Mouse (Mus musculus) heart, embryonic 10.5 days (tissue): ENCODE results near the gene Pcdh15. TPM values are rescaled to one million over a fixed set of nuclear protein-coding genes. Genes with fewer than 3 reads are reported as not detected.
A peak's percentile ranks its signal among the peaks of the same experiment; 100 is the strongest.

Source experiments
- DNase-seq: peaks from one replicate; pipeline ENCODE4 v3.0.0-alpha.2; 2017; ENCODE audit warnings: low spot score
- H3K27ac ChIP-seq: fragments of 300-500 bp; sonication (generic); 2 replicates; pipeline ENCODE4 v1.5.1; 2016; ENCODE audit warnings: mild to moderate bottlenecking
- H3K27me3 ChIP-seq: fragments of 300-500 bp; sonication (generic); 2 replicates; pipeline ENCODE4 v1.6.1; 2016; ENCODE audit warnings: mild to moderate bottlenecking; ENCODE audit not compliant: poor library complexity, insufficient read depth, severe bottlenecking
- H3K36me3 ChIP-seq: fragments of 300-500 bp; sonication (generic); 2 replicates; pipeline ENCODE4 v1.6.1; 2016; ENCODE audit warnings: mild to moderate bottlenecking, moderate library complexity
- H3K4me1 ChIP-seq: fragments of 300-500 bp; sonication (generic); 2 replicates; pipeline ENCODE4 v1.6.1; 2016; ENCODE audit warnings: mild to moderate bottlenecking
- H3K4me3 ChIP-seq: fragments of 300-500 bp; sonication (generic); 2 replicates; pipeline ENCODE4 v1.5.1; 2016; ENCODE audit warnings: mild to moderate bottlenecking, moderate library complexity
- H3K9me3 ChIP-seq: fragments of 300-500 bp; sonication (generic); 2 replicates; pipeline ENCODE4 v1.6.1; 2016; ENCODE audit warnings: mild to moderate bottlenecking, moderate library complexity
- WGBS: fragments of 180-500 bp; shearing (Covaris S2); methylation state at CpG from one replicate; pipeline ENCODE4 v1.1.7; 2016; 5-methylcytosine and 5-hydroxymethylcytosine counted together
- polyA plus RNA-seq: library from polyadenylated mRNA; unstranded; fragments of >200 nt; fragmentation: Nextera tagmentation; extraction: Ambion mirVana; gene quantifications from 2 replicates; pipeline ENCODE4 v1.2.1, GENCODE M21; 2016

Pcdh15 gene
- polyA plus RNA-seq, 1 experiment from 2014 or later = 0.78 TPM

- WGBS = 83% methylated on average over 7 of the region's 7 CpGs
- no peak for DNase-seq
Observed at GRCm38 (mm10) chr10:73733246-73733645, 634.1 kb downstream of the Pcdh15 start.

GRCm38 (mm10) chr10:73749021-73749420, 649.9 kb downstream of the Pcdh15 start:
- no peak overlapping the region for H3K27ac ChIP-seq
- H3K4me1 ChIP-seq = no peaks in the 10 kb centered on the region
- 77% methylated on average over 2 of the region's 2 CpGs for WGBS
- H3K4me3 ChIP-seq = no peak overlapping the region
- no peaks in the 10 kb centered on the region for H3K36me3 ChIP-seq
- no peak for DNase-seq
- no peaks in the 10 kb centered on the region for H3K9me3 ChIP-seq
- no peaks in the 10 kb centered on the region for H3K27me3 ChIP-seq

More at GRCm38 (mm10) chr10:73733246-73733645, 634.1 kb downstream of the Pcdh15 start:
- Histone ChIP-seq H3K4me1 (no peaks in the 10 kb centered on the region), H3K36me3 (no peaks in the 10 kb centered on the region), H3K9me3 (no peaks in the 10 kb centered on the region), H3K27ac (no peak overlapping the region), H3K27me3 (no peaks in the 10 kb centered on the region), H3K4me3 (no peak overlapping the region)

GRCm38 (mm10) chr10:73753876-73754275, 654.7 kb downstream of the Pcdh15 start:
- Histone ChIP-seq H3K27me3 (no peaks in the 10 kb centered on the region), H3K27ac (no peak overlapping the region), H3K9me3 (no peaks in the 10 kb centered on the region), H3K4me3 (no peak overlapping the region), H3K4me1 (no peaks in the 10 kb centered on the region), H3K36me3 (no peaks in the 10 kb centered on the region)
- no peak for DNase-seq
- WGBS = 54% methylated on average over 3 of the region's 3 CpGs

- WGBS = 45% methylated on average over 4 of the region's 4 CpGs
- no peak for DNase-seq
Observed at GRCm38 (mm10) chr10:73782945-73783344, 683.8 kb downstream of the Pcdh15 start.

GRCm38 (mm10) chr10:73788163-73788562, 689.0 kb downstream of the Pcdh15 start:
- WGBS = 72% methylated on average over 3 of the region's 3 CpGs
- Histone ChIP-seq H3K4me3 (no peak overlapping the region), H3K9me3 (no peaks in the 10 kb centered on the region), H3K36me3 (no peaks in the 10 kb centered on the region), H3K4me1 (no peaks in the 10 kb centered on the region), H3K27ac (no peak overlapping the region), H3K27me3 (no peaks in the 10 kb centered on the region)
- no peak for DNase-seq

More at GRCm38 (mm10) chr10:73782945-73783344, 683.8 kb downstream of the Pcdh15 start:
- no peaks in the 10 kb centered on the region for H3K4me1 ChIP-seq
- H3K36me3 ChIP-seq = no peaks in the 10 kb centered on the region
- H3K4me3 ChIP-seq = no peak overlapping the region
- no peak overlapping the region for H3K27ac ChIP-seq
- no peaks in the 10 kb centered on the region for H3K27me3 ChIP-seq
- H3K9me3 ChIP-seq = no peaks in the 10 kb centered on the region

- DNase-seq = no peak
- H3K4me3 ChIP-seq = no peak overlapping the region
- H3K27me3 ChIP-seq = no peaks in the 10 kb centered on the region
- no peak overlapping the region for H3K27ac ChIP-seq
- H3K9me3 ChIP-seq = no peaks in the 10 kb centered on the region
- H3K4me1 ChIP-seq = no peaks in the 10 kb centered on the region
- WGBS = 80% methylated on average over 4 of the region's 4 CpGs
- H3K36me3 ChIP-seq = no peaks in the 10 kb centered on the region
Observed at GRCm38 (mm10) chr10:73805069-73805468, 705.9 kb downstream of the Pcdh15 start.

- WGBS = 74% methylated on average over 8 of the region's 8 CpGs
- no peak for DNase-seq
- Histone ChIP-seq H3K4me1 (no peaks in the 10 kb centered on the region), H3K27ac (no peak overlapping the region), H3K27me3 (no peaks in the 10 kb centered on the region), H3K4me3 (no peak overlapping the region), H3K9me3 (no peaks in the 10 kb centered on the region), H3K36me3 (no peaks in the 10 kb centered on the region)
Observed at GRCm38 (mm10) chr10:73812311-73812710, 713.2 kb downstream of the Pcdh15 start.

GRCm38 (mm10) chr10:73821657-73822583, 722.8 kb downstream of the Pcdh15 start:
- Histone ChIP-seq H3K4me3 (peak overlapping the region; percentile 12; the same call in 1 of the 2 replicates), H3K36me3 (no peaks in the 10 kb centered on the region), H3K27ac (no peak overlapping the region), H3K4me1 (no peaks in the 10 kb centered on the region), H3K27me3 (0 out of 2 replicates have a peak, but pooled peaks cover 8% of the 10 kb centered on the region), H3K9me3 (no peaks in the 10 kb centered on the region)
- WGBS = 45% methylated on average over 22 of the region's 22 CpGs
- DNase-seq = no peak

- H3K27me3 ChIP-seq = 0 out of 2 replicates have a peak, but pooled peaks cover 8% of the 10 kb centered on the region
- H3K27ac ChIP-seq = no peak overlapping the region
- no peak overlapping the region for H3K4me3 ChIP-seq
- no peaks in the 10 kb centered on the region for H3K36me3 ChIP-seq
- no peak for DNase-seq
- 71% methylated on average over 4 of the region's 4 CpGs for WGBS
- no peaks in the 10 kb centered on the region for H3K4me1 ChIP-seq
- no peaks in the 10 kb centered on the region for H3K9me3 ChIP-seq
Observed at GRCm38 (mm10) chr10:73823214-73823613, 724.1 kb downstream of the Pcdh15 start.

GRCm38 (mm10) chr10:73826354-73826753, 727.2 kb downstream of the Pcdh15 start:
- Histone ChIP-seq H3K4me3 (no peak overlapping the region), H3K36me3 (no peaks in the 10 kb centered on the region), H3K27me3 (0 out of 2 replicates have a peak, but pooled peaks cover 8% of the 10 kb centered on the region), H3K27ac (no peak overlapping the region), H3K4me1 (no peaks in the 10 kb centered on the region), H3K9me3 (no peaks in the 10 kb centered on the region)
- 60% methylated on average over 8 of the region's 8 CpGs for WGBS
- DNase-seq = no peak

GRCm38 (mm10) chr10:73828781-73829180, 729.6 kb downstream of the Pcdh15 start:
- Histone ChIP-seq H3K27me3 (no peaks in the 10 kb centered on the region), H3K4me1 (no peaks in the 10 kb centered on the region), H3K4me3 (no peak overlapping the region), H3K9me3 (no peaks in the 10 kb centered on the region), H3K36me3 (no peaks in the 10 kb centered on the region), H3K27ac (no peak overlapping the region)
- WGBS = 63% methylated on average over 2 of the region's 2 CpGs
- DNase-seq = no peak

- Histone ChIP-seq H3K27me3 (no peaks in the 10 kb centered on the region), H3K27ac (no peak overlapping the region), H3K36me3 (no peaks in the 10 kb centered on the region), H3K9me3 (no peaks in the 10 kb centered on the region), H3K4me3 (no peak overlapping the region), H3K4me1 (no peaks in the 10 kb centered on the region)
- 74% methylated on average over 3 of the region's 3 CpGs for WGBS
- DNase-seq = no peak
Observed at GRCm38 (mm10) chr10:73844998-73845397, 745.9 kb downstream of the Pcdh15 start.

- Histone ChIP-seq H3K9me3 (no peaks in the 10 kb centered on the region), H3K4me1 (no peaks in the 10 kb centered on the region), H3K27ac (no peak overlapping the region), H3K36me3 (no peaks in the 10 kb centered on the region), H3K4me3 (no peak overlapping the region), H3K27me3 (no peaks in the 10 kb centered on the region)
- 73% methylated on average over 4 of the region's 4 CpGs for WGBS
- DNase-seq = no peak
Observed at GRCm38 (mm10) chr10:73862181-73862580, 763.0 kb downstream of the Pcdh15 start.
